Mouse (Mus musculus): ENCODE data around the gene Lgals2.

DNA sequence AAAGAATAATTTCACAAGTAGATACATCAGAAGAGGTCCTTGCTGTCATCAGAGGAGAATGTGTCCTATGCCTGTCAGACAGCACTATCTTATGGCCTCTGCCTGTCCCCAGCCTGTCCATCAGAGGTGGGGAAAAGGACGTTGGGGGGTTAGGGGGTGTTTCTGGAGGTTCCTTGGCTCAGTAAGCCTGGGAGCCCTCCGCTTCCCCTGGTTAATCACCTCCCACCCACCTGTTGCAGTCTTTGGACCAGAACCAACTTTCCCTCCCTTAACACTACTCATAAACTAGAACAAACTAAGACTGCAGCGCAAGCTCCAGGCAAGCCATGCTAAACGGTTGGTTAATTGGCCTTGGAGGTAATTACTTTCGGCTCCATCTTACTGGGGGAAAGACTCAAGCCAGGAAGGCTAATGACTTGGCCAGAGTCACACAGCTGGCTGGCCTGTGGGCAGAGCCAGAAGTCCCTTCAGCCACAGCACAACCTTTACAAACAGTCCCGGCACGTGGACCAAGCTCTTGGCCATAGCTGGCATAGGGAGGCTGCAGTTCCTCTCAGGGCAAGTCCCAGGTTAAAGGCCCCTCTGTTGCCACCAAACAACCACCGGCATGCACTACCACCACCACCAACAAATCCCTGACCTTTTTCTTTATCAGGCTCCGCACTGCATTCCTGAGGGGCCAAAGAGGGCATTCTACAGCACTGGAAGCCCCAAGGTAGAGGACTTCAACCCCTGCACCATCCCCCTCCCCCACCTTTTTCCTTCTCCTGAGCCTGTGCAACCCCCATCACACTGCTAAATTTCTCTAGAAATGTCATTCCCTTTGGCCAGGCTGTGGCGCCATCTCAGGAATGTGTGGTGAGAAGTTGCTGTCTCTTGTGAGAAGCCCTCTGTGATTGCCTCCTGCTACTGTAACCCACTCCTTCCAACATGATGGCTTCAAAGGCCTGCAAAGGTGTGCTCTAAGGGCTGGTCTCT lies 24.3 kb downstream of the Lgals2 start:
- TF ChIP-seq CTCF (IDR thresholded peaks at IDR 0.05; ENCODE audit: low read depth), result 0 out of 2 replicates have a peak, but pooled peaks have one; percentile 8
- no peak for TF ChIP-seq EP300 (IDR thresholded peaks at IDR 0.05; ENCODE audit: low read depth)

Measured in heart, postnatal 0 days (tissue).